Mouse (Mus musculus): Measurements from ENCODE around the gene Cfap157.

GRCm38 (mm10) chr2:32776192-32776591 lies 8.0 kb downstream of the Cfap157 start:
- no peak for TF ChIP-seq GATA1 (IDR thresholded peaks at IDR 0.05; ENCODE audit: low read length)
- no peak for TF ChIP-seq TAL1 (IDR thresholded peaks at IDR 0.05; ENCODE audit: low read length)

Measured in erythroblast, embryonic 14.5 days (primary cell).